Mouse (Mus musculus): ENCODE measurements around the gene Cacng8. TPM values are rescaled to one million over a fixed set of nuclear protein-coding genes. Genes with fewer than 3 reads are reported as not detected.

Gene Cacng8
- polyA plus RNA-seq (2012; rRNA removed) = not detected in 2 replicates

DNA sequence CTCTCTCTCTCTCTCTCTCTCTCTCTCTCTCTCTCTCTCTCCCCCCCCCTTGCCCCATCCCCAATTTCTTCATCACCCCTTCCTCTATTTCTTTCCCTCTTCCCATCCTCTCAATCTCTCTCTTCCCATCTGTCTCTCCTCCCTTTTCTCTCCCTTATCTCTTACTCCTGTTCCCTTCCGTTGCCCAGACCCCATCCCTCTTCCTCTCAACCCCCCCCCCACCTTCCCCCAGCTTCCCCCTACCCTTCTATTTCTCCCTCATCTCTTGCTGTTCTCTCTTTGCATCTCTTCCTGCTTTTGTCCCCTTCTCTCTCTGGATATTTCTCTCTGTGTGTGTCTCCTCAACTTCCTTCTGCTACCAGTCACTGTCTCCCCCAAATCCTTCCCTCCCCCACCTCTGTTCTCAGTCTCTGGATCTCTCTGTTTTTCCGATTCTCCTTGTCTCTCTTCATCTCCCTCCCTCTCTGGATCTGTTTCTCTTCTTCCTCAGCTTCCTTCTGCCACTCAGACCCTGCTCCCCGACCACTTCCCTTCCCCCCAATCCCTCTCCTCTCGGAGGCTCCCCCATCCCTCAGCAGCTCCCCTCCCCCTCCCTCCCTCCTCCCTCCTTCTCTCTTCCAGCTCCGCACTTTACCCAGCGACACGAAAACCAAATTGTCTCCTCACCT, at the start of gene Cacng8:
Gene Cacng8, plus strand, starts transcription at position 271 of the 668 bp plus-strand sequence.

DNA sequence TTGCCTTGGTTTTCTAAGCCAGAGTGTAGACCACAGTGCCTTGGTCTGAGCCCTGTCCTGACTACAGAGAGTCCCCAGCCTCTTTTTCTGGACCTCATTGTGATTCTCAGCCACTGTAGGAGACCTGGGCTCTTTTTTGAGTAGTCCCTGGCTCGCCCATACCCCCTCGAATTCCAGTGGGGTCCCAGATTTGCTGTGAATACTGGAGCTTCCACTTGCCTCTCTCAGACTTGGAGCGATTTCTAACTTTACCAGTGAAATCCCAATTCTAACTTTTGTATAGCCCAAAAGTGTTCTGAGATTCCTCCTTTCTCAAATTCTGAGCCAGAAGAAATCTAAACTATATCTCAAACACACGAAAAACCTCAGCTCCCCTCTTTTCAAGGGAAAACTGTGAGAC, 33.4 kb downstream of the Cacng8 start, which contains the start of gene Cacng6:
Gene Cacng6, plus strand, starts transcription at position 301 of the 400 bp plus-strand sequence.

Other genes with a start within 250 kb of the Cacng8 start
- under 0.01 TPM in 1 of 2 replicates, not detected in the other for gene AU018091, start 221.5 kb upstream of the Cacng8 start, polyA plus RNA-seq (2012; rRNA removed)
- 0.03 and 0.12 TPM in 2 replicates for gene Nlrp12, start 140.9 kb upstream of the Cacng8 start, polyA plus RNA-seq (2012; rRNA removed)
- 19.1 and 22.0 TPM in 2 replicates for gene Myadm, start 101.6 kb upstream of the Cacng8 start, polyA plus RNA-seq (2012; rRNA removed)
- 0.06 and 0.08 TPM in 2 replicates for gene Prkcg, start 101.5 kb upstream of the Cacng8 start, polyA plus RNA-seq (2012; rRNA removed)
- gene Cacng7, start 57.7 kb upstream of the Cacng8 start, polyA plus RNA-seq (2012; rRNA removed) = 0.15 and 0.55 TPM in 2 replicates
- 0.17 TPM in 1 of 2 replicates, not detected in the other for gene Cacng6, start 33.5 kb downstream of the Cacng8 start, polyA plus RNA-seq (2012; rRNA removed)
- 0.09 and 0.10 TPM in 2 replicates for gene Tarm1, start 111.9 kb downstream of the Cacng8 start, polyA plus RNA-seq (2012; rRNA removed)
- gene Oscar, start 225.5 kb downstream of the Cacng8 start, polyA plus RNA-seq (2012; rRNA removed) = 0.07 and 0.09 TPM in 2 replicates
- gene Ndufa3, start 226.7 kb downstream of the Cacng8 start, polyA plus RNA-seq (2012; rRNA removed) = 96.0 and 97.2 TPM in 2 replicates
- 11.8 TPM in 2 replicates for gene Tfpt, start 239.2 kb downstream of the Cacng8 start, polyA plus RNA-seq (2012; rRNA removed)
- 27.8 and 30.8 TPM in 2 replicates for gene Prpf31, start 239.3 kb downstream of the Cacng8 start, polyA plus RNA-seq (2012; rRNA removed)

Measured in liver, embryonic 14 days (tissue).